Mouse (Mus musculus) activated CD4-positive, CD25-positive, alpha-beta regulatory T cell, adult 9 weeks (primary cell): ENCODE measurements around the gene Lrig2. TPM values are rescaled to one million over a fixed set of nuclear protein-coding genes. Genes with fewer than 3 reads are reported as not detected.

ENCODE experiments used
- polyA plus RNA-seq: library from polyadenylated mRNA; unstranded; fragments of 100-300 nt; shearing (Covaris generic); gene quantifications from one replicate; pipeline ENCODE4 v1.2.1, GENCODE M21; 2017

Gene Lrig2
- polyA plus RNA-seq, result 11.3 TPM

DNA sequence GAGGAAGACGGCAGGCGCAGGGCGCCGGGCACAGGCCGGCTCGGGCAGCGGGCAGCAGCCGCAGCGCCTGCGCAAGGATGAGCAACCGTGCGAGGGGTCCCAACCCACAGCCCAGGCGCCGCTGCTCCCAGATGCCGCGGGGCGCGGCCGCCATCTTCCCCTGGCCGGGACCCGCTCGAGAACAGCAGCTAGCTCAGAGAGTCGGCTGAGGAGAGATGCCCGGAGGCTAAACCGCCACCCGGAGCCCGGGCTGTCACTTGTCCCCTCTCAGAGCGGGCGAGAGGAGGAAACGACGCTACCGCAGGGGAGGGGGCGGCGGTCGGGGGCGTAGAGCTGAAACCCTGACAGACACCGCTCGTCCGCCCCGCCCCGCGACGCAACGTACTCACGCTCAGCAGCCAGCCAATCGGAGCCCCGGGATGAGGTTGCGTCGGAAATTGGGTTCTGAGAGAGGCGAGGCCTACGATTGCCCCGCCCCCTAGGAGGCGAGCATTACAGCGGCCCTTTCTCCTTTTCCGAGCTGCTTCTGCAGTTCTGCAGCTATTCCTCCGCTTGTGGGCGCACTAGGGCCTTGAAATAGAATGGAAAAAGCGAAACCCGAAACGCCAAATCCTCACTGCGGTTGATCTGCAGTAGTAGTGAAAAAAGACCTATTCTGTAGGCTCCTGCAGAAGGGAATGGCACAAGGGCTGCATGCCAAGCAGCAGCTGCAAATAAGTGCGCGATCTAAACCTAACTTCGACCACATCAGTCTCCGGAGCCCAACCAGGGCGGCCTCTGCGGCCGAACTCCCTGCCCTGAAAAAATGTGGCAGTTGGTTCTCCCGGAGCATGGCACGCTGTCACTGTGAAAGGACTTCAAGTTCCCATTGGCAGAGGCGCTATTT lies at the start of gene Lrig2:
Lrig2 (minus strand) TSS at position 381 of the 886 bp plus-strand sequence.

Other genes starting within 250 kb of the Lrig2 start
- 23.1 TPM for gene Slc16a1, start 126.8 kb upstream of the Lrig2 start, polyA plus RNA-seq